Mouse (Mus musculus) A20 (cell line): Measurements from ENCODE around the gene Syn3.
A peak's percentile ranks its signal among the peaks of the same experiment; 100 is the strongest.

Experiments used
- DNase-seq: peaks from one replicate; pipeline ENCODE4 v3.0.0-alpha.2; 2011; ENCODE audit warnings: low read depth, low spot score

Gene Syn3

GRCm38 (mm10) chr10:86216836-86217235 lies 281.9 kb downstream of the Syn3 start:
- no peak for DNase-seq

GRCm38 (mm10) chr10:86212062-86212461 lies 286.6 kb downstream of the Syn3 start:
- no peak for DNase-seq

- no peak for DNase-seq
Measured at GRCm38 (mm10) chr10:86203915-86204314, 294.8 kb downstream of the Syn3 start.

GRCm38 (mm10) chr10:86203175-86203574 lies 295.5 kb downstream of the Syn3 start:
- no peak for DNase-seq

- no peak for DNase-seq
Measured at GRCm38 (mm10) chr10:86201826-86202225, 296.9 kb downstream of the Syn3 start.

- DNase-seq = no peak
Measured at GRCm38 (mm10) chr10:86201006-86201405, 297.7 kb downstream of the Syn3 start.

GRCm38 (mm10) chr10:86196414-86197025 lies 302.2 kb downstream of the Syn3 start:
- no peak for DNase-seq

- no peak for DNase-seq
Measured at GRCm38 (mm10) chr10:86194722-86195121, 304.0 kb downstream of the Syn3 start.

GRCm38 (mm10) chr10:86193863-86194434 lies 304.7 kb downstream of the Syn3 start:
- no peak for DNase-seq

GRCm38 (mm10) chr10:86188614-86189013 lies 310.1 kb downstream of the Syn3 start:
- no peak for DNase-seq

GRCm38 (mm10) chr10:86187881-86188280 lies 310.8 kb downstream of the Syn3 start:
- DNase-seq = no peak

- no peak for DNase-seq
Measured at GRCm38 (mm10) chr10:86183148-86183885, 315.4 kb downstream of the Syn3 start.

GRCm38 (mm10) chr10:86182183-86182805 lies 316.4 kb downstream of the Syn3 start:
- peak; percentile 65 for DNase-seq

- no peak for DNase-seq
Measured at GRCm38 (mm10) chr10:86176411-86176810, 322.3 kb downstream of the Syn3 start.

- no peak for DNase-seq
Measured at GRCm38 (mm10) chr10:86174017-86174416, 324.7 kb downstream of the Syn3 start.

- DNase-seq = no peak
Measured at GRCm38 (mm10) chr10:86173284-86173683, 325.4 kb downstream of the Syn3 start.

- no peak for DNase-seq
Measured at GRCm38 (mm10) chr10:86171246-86171645, 327.4 kb downstream of the Syn3 start.

- DNase-seq = no peak
Measured at GRCm38 (mm10) chr10:86168084-86168483, 330.6 kb downstream of the Syn3 start.

- DNase-seq = no peak
Measured at GRCm38 (mm10) chr10:86166854-86167268, 331.8 kb downstream of the Syn3 start.

- no peak for DNase-seq
Measured at GRCm38 (mm10) chr10:86164098-86164497, 334.6 kb downstream of the Syn3 start.

- DNase-seq = no peak
Measured at GRCm38 (mm10) chr10:86161783-86162271, 336.9 kb downstream of the Syn3 start.

GRCm38 (mm10) chr10:86158198-86158899 lies 340.3 kb downstream of the Syn3 start:
- no peak for DNase-seq
